Mouse (Mus musculus) CD4-positive, CD25-positive, alpha-beta regulatory T cell, adult 4 months (primary cell): Measurements from ENCODE around the gene Srebf2. TPM values are rescaled to one million over a fixed set of nuclear protein-coding genes. Genes with fewer than 3 reads are reported as not detected.

ENCODE experiments used
- ATAC-seq: one replicate; pipeline ENCODE4 v1.8.0; 2017
- polyA plus RNA-seq, 2 experiments: library from polyadenylated mRNA; unstranded; fragments of 100-300 nt; shearing (Covaris generic); gene quantifications; one replicate each; pipeline ENCODE4 v1.2.1; 2017

Gene Srebf2
- polyA plus RNA-seq, 2 experiments from 2014 or later = 32.2 to 56.0 TPM

- no peak for ATAC-seq
These were observed 62.5 kb downstream of the Srebf2 start for GRCm38 (mm10) chr15:82209295-82210050.

- no peak for ATAC-seq
These were observed 63.8 kb downstream of the Srebf2 start for GRCm38 (mm10) chr15:82210801-82211200.

- no peak for ATAC-seq
These were observed 64.3 kb downstream of the Srebf2 start for GRCm38 (mm10) chr15:82211281-82211680.

DNA sequence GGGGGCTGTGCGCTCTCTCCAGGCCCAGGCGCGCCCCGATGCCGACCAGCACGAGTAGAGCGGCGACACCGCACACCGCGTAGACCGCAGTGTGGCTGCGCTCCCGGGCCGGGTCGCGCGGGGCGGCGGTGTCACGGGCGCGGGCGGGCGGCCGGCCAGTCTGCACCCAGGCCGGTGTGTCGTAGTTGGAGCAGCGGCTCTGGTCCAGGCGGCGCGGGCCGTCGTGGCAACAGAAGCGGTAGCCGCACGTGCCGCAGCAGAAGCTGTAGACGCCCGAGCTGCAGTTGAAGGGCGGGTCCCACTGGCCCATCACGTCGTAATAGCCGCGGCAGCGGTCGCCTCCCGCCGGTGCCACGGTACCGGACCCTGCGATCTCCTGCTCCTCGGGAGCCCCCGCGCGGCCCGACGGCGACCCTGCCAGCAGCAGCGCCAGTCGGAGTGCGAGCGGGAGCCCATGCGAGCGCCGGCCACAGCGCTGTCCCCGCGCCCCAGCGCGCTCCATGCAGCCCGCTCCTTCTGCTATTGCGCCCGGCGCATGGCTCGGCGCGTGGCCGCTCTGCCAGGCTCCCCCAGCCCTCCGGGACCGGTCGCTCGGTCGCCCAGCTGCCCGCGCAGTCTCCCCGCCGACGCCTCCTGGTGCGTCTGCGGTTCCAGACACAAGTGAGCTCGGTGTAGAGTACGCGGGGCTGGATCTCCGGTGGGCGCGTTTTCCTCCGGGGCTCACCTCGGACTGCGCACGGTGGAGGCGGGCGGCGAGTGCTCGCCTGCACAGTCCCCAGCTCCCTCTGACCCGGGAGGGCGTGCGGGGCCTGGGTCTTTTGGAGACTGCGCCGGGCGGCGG is 65.2 kb downstream of the Srebf2 start:
- no peak for ATAC-seq

DNA sequence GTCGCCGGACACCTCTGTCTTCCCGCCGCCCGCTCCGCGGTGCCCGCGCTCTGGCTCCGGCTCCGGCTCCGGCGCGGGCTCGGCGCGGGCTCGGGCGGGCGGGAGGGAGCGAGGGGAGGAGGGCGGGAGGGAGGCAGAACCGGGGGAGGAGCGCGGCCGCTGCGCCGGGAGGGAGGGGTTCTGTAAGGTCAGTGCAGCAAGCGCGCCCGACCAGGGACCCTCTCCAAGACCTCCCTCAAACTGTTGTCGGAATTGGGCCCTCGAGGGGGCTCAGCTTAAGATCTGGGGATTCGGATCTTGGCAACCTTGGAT is 65.7 kb downstream of the Srebf2 start, which contains the start of gene Shisa8:
Shisa8 (minus strand) TSS at position 64 of the 312 bp plus-strand sequence.
- ATAC-seq = no peak

DNA sequence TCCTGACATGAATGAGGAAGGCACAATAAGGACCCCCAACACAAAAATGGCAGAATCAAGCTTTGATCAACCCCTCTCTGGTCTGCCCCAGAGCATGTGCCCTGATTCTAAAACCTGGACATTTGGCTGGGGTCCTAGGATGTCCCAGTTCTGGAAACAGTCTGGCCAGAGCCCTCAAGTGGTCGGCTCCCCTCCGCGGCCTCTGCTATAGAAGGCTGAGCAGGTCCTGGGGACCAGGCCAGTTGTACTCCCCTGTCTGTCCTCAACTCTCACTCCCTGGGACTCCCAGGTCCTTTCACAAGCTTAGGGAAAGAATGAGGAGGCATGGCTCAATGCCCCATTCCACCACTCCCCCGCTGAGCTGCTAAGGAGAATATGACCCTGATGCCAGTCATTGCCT is 66.2 kb downstream of the Srebf2 start:
- no peak for ATAC-seq

DNA sequence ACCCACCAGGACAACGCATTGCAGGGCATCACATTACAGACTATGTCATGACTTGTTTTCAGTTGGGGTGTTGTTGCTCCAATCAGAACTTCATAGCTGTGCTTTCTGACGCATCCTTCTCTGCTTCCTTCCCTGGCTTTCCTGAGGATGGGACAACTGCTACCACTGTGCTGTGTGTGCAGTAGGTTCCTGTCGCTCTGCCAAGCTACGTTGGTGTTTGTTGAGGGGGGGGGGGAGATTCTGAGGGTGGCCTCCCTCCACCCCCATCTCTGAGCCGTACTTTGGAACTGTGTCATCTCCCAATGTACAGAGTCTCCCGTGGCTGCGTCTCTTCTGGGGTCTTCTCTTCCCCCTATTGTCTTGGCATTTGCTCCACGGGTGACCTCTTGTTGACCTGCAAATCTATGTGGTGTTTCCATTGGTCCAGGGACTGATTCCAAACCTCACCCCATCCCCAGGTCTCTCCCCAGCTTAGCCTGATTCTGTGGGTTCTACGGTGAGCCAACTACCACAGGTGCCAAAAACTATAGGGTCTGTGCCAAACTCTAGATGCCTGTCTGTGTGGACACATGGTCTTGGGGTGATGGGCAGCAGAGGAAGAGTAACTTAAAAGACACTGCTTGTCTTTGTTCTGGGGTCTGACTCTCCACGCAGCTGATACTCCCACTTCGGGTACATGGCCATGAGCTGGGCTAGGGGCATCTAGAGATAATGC is 68.5 kb downstream of the Srebf2 start:
- no peak for ATAC-seq

DNA sequence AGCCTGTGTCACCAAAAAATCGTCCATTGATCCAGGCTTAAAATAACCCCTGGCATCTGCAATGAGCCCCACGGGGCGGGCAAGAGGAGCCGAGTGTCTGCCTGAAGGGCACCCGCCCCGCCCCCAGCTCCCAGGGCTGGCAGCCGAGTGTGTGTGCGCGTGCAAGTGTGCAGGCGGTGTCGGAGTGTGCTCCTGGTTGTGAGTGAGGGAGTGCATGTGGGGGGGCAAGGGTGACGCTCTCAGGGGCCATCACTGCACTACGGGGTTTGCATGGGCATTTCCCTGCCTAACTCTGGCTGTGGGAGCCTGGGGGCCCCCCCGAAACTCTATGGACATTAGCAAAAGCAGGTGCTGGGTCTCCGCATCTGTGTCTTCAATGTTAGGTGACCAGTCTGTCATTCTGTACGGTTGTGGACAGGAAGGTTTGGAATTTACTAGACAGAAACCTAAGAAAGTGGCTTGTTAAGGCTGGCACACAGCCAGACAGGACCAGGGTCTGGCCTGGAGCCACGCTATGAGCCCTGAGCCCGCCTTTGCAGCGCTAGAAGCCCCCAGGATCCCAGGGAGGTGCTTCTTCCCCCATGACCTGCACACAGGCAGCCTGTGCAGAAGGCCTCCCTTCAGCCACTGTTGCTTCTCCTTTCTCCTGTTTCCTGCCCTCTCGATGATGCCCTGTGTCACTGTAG is 69.3 kb downstream of the Srebf2 start:
- ATAC-seq = no peak

DNA sequence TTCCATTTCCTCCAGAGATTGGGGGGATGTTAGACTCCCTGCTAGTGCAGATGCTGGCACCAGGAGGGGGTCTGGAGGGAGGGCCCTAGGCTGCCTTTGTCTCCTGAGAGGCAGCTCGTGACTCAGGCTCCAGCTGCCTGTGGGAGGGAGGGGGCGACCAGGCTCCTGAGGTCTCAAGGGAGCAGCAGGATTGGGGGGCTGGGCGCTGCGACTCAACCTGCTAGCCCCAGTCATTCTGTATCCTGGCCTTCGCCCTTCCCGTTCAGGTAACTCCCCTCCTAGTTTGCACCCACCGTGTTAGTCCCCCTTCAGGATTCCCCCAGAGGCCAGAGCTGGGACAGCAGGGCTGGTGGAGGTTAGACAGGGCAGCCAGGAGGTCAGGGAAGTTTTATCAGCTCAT is 70.1 kb downstream of the Srebf2 start:
- no peak for ATAC-seq

- ATAC-seq = no peak
These were observed 71.0 kb downstream of the Srebf2 start for GRCm38 (mm10) chr15:82217980-82218379.

DNA sequence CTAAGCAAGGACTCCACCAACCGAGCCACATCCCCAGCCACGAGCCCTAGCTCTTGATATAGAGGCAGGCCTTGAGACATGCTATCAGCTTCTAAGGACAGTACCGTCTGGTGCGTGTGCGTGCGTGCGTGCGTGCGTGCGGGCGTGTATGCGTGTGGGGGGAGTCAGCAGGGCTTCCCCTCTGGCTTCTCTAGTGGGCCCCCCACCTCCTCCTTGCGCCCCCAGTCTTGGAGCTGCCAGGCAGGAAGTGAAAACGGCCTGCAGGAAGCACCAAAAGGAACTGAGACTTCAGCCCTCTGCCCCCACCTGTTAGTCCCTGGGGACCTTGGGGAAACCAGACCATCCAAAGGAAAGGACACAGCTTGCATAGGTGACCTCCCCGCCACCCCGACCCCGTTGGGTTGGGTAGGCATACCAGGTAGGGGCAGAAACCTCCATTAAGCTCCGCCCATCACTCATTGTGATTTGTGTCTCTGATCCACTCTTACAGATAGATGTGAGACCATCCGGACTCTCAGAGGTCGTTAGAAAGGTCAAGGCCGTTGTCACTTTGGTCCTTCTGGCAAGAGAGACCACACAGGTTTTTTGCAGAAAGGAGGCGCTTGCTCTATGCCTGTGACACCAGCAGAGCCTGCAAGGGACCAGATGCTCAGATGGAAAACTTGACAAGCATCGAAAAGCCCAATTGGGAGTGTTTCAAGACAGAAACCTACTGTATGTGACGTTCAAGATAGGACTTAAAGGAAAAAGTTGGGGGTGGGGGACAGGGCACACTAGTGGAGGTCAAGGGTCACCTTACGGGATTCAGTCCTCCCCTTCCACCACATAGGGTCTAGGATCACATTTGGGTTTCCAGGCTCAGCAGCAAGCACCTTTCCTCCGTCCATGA is 72.0 kb downstream of the Srebf2 start:
- no peak for ATAC-seq

DNA sequence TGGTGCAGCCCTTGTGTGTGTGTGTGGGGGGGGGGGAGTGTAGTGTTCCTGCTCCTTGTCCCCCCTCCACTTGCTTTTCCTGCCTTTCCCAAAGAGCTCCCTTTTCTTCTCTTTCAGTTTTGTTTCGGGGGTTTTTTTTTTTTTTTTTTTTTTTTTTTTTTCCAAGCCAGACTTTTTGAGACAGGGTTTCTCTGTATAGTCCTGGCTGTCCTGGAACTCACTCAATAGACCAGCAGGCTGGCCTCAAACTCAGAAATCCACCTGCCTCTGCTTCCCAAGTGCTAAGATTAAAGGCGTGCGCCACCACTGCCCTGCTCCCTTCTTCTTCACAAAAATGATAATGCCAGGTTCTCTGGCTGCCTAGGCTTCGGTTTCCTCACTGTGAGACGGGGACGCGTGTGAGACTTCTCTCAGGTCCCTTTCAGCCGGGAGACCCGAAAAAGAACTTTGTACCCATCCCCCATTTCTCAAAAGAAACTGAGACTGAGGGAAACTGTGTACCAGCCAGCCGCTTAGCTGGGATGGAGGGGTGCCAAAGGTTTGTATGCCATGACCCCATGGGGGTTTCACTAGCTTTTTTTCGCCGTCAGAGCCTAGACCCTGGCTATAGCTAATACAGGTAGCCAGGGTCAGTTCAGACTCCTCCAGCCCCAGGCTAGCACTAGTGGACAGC is 73.2 kb downstream of the Srebf2 start:
- ATAC-seq = no peak

- no peak for ATAC-seq
These were observed 74.3 kb downstream of the Srebf2 start for GRCm38 (mm10) chr15:82221104-82221860.

- no peak for ATAC-seq
These were observed 76.3 kb downstream of the Srebf2 start for GRCm38 (mm10) chr15:82223251-82223650.

DNA sequence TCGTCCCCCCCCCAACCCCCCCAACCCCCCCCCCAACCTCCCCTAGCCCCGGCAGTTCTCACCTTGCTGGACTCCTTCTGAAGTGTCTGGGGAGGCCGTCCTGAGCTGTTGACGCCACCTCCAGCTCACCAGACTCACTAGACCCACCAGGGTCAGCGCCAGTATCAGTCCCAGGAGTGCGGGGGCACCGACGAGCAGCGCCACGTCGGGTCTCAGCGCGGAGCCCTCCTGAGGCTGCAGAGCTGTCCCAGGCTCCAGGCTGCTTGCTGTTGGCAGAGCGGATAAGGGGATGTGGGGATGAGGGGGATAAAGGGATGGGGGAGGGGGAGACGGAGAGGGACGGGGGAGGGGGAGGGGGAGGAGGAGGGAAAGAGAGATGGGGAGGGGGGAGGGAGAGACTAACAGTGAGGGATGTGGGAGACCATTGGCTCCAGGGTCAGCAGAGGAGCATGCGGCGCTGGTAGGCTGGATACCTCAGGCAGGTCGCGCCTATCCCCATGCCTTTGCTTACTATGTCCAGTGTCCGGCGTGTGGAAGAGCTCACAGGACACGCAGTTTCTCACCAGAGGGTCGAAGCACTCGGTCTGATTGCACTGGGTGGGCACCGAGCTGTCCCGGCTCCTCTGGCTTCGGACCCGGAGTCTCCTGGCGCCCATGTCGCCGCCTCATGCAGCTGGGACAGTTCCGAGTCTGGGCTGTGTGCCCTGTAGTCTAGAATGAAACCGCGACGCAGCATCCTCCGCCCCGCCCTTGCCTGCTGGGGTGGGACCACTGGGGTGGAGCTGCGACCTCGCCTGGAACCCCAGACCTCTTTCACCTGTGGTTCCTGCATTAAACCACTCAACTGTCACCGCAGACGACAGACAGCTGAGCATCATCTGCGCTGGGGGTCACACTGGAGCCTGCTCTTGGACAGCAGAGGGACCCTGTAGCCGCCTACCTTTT is 76.9 kb downstream of the Srebf2 start, which contains the start of gene Tnfrsf13c:
Tnfrsf13c (minus strand) TSS at position 713 of the 945 bp plus-strand sequence.
- peak; percentile 75 for ATAC-seq

- ATAC-seq = no peak
These were observed 77.7 kb downstream of the Srebf2 start for GRCm38 (mm10) chr15:82224602-82225215.

DNA sequence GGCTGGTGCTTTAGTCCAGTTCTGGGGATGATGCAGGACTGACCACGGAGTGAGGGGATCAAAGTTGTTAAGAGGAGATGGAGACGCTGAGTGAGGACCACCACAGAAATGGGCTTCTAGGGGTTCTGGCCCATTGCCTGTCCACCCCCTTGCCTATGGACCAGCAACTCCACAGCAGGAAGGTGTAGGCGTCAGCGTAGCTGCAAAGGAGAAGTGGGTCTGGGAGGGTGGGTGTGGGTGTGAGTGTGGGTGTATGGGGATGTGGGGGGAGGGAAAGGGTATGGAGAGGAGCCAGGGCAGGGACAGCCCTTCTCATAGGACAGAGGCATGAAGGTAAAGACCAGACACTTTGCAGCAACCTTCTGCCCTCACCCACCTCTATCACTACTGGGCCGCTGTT is 78.8 kb downstream of the Srebf2 start:
- no peak for ATAC-seq

GRCm38 (mm10) chr15:82229542-82230045 is 82.6 kb downstream of the Srebf2 start:
- ATAC-seq = no peak
